Mouse (Mus musculus): Measurements from ENCODE around the gene Igfbp7.
A peak's percentile ranks its signal among the peaks of the same experiment; 100 is the strongest.

Gene Igfbp7

DNA sequence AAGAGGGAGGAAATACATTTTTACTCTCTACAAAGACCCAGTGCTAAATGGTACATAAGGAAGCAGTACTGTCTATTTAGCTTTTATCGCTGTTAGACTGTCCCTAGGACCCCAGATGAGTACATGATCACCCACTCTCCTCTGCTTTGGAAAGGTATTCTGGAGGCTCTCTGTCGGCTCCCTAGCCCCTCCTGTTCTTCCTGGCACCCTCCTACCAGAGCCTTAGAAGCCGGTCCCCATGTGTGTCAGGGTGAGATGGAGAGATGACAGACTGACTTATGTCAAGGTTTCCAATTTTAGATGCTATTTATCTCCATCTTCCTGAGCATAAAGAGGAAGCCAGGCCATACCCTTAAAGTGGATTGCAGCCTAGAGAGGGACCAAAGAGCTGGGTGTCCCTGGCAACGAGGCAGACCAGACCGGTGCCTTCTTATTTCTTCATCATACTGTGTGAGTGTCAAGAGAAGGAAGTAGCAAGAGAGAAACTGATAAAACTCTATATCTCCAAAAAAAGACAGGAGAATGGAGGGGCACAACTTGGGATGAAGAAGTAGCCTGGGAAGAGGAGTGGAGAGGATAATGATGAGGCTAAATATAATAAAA is 2.3 kb downstream of the Igfbp7 start:
- no peak for DNase-seq (ENCODE audit: low spot score)

GRCm38 (mm10) chr5:77404941-77405340 is 2.9 kb downstream of the Igfbp7 start:
- DNase-seq (ENCODE audit: low spot score): no peak

DNA sequence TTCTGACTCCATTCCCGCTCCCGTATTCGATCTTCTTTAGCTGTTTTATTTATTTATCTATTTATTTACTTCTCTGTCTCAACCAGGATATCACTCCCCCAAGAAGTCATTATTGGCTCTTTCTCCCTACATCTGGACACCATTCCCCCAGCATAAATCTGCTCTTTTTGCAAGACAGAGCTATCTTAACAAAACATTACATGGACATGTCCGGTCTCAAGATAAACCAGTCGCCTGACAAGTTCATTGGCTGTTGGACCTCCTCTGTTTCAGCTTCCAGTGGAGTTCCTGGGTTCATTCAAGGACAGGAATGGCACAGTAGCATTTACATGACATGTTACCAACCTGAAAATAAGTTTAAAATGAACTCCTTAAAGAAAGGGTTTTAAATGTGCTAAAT is 4.9 kb downstream of the Igfbp7 start:
- DNase-seq (ENCODE audit: low spot score): no peak

GRCm38 (mm10) chr5:77402137-77402536 is 5.7 kb downstream of the Igfbp7 start:
- no peak for DNase-seq (ENCODE audit: low spot score)

GRCm38 (mm10) chr5:77400823-77401222 is 7.0 kb downstream of the Igfbp7 start:
- peak; percentile 51 for DNase-seq (ENCODE audit: low spot score)

GRCm38 (mm10) chr5:77400151-77400550 is 7.7 kb downstream of the Igfbp7 start:
- peak; percentile 41 for DNase-seq (ENCODE audit: low spot score)

DNA sequence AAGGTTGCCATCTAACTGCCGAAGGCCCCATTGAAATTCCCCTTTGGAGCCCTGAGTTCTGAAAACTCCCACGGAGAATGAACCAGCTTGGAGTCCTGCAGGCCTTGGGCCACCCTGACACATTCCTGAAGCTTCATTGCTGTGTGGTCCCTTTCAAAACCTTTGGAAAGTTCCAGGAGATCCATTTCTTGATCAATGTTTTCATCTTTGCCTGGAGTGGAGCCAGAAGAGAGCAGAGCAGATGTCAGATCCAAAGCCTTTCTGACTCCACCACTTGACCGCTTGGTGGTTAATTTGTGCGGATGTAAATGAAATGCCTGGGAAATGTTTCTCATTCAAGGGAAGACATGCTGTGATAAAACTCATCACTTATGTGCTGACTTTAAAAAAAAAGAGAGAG is 8.8 kb downstream of the Igfbp7 start:
- no peak for DNase-seq (ENCODE audit: low spot score)

GRCm38 (mm10) chr5:77398285-77399057 is 9.4 kb downstream of the Igfbp7 start:
- no peak for DNase-seq (ENCODE audit: low spot score)

DNA sequence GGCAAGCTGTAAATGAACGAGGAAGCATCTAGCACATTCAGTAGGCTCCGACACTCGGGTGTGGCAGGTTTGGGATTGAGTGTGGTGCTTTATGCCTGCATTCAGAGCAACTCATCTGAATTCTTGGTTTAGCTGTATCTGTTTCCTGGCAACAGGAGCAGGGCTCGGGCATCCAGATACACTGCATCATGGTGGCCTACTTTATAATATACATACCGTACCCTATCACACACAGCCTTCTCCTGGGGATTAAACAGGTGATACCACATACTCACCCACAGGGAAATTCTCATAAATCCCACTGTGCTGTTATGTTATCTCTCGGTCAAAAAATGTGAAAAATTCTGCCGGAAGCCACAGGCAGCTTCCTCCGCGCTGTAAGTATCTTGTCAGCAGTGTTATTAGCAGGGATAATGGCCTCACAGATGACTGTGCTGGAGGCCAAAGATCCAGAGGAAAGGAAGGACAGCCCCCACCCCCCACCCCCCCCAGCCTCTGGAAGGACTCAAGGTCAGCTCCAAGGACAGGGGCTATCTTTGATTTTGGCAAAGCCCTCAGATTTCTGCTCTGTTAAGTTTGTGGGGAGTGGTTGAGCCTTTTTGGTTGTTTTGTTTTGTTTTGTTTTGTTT is 13.7 kb downstream of the Igfbp7 start:
- no peak for DNase-seq (ENCODE audit: low spot score)

DNA sequence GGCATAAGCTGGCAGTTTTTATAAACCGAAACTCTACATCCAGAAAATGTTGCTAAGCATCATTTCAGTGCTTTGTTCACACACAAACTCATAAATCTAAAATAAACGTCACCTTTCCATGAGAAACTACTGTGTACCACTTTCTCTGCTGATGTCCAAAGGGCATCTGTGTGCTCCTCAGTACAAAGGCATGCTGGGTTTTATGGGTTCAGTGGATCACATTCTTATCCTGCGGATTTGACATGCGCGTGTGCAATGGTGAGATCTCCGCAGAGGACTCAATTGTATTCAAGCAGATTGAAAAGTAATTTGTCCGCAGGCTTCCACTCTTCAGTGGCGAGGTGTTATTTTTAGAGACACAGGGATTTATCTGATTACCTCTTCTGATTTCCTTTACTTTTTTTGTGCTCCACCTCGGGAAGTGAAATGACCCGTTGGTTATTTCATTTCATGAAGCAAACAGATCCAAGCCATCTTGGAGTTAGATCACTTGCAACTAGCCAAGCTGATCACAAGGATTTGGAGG is 14.7 kb downstream of the Igfbp7 start:
- no peak for DNase-seq (ENCODE audit: low spot score)

DNA sequence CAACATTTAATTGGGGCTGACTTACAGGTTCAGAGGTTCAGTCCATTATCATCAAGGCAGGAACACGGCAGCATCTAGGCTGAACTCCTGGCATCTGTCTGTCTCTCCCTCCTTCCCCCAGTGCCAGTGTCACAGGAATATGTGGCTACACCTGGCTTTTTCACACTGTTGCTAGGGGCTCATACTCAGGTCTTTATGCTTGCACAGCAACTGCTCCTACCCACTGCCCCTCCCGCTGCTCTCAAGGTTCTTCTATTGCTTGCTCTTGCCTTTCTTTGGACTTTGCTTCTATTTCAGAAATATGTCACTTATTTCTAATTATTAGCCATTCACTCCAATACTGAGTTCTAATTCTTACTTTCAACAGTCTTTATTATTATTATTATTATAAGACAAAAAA is 17.6 kb downstream of the Igfbp7 start:
- DNase-seq (ENCODE audit: low spot score): no peak

GRCm38 (mm10) chr5:77388359-77388758 is 19.5 kb downstream of the Igfbp7 start:
- DNase-seq (ENCODE audit: low spot score): no peak

DNA sequence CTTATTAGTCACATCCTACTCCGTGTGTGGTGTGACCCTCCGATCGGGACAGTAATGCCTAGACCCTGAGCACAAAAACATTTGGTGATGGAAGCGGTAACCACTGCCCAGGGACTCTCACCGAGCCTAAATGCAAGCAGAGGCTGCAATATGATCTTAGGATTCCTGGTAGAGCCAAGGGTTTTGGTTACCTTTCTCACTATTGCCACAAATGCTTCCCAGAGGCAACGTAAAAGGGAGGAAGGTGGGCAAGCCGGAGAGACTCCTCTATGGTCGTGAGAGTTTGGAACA is 20.5 kb downstream of the Igfbp7 start:
- no peak for DNase-seq (ENCODE audit: low spot score)

GRCm38 (mm10) chr5:77386596-77387413 is 21.0 kb downstream of the Igfbp7 start:
- no peak for DNase-seq (ENCODE audit: low spot score)

- DNase-seq (ENCODE audit: low spot score): no peak
These were observed 21.8 kb downstream of the Igfbp7 start for GRCm38 (mm10) chr5:77385900-77386595.

DNA sequence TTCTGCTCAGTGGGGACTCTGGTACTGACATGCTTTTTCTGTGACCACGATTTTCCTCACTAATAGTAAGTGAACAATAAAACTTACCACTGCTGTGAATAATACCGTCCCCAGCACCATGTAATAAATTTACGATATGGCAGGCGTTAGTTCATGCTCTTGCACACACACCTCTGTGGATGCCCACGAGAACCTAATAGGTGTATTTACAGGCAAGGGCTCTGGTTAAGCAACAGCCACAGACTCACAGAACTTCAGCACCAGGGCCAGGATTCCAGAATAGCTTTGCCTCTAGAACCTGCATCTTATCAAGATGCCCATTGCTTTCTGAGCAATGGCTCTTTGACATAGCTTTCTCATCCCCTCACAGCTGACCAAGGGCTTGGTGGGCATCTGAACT is 22.6 kb downstream of the Igfbp7 start:
- no peak for DNase-seq (ENCODE audit: low spot score)

DNA sequence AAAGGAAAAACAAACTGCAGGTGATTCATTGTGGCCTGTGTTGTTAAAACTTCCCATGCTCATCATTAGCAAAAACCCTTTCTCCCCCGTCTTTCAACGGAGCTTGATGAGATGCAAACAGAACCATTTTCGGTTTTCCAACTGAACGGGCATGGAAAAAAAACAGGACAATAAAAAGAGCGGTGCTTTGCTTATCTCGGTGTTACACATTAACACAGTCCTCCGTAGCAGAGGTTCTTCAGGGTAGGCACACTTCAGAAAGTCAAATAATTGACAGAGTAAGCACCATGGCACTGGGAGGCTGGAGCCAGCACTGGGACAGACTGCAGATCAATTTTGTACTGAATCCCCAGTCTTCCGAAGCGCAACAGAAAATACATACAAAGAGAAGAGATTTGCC is 23.1 kb downstream of the Igfbp7 start:
- DNase-seq (ENCODE audit: low spot score): no peak

DNA sequence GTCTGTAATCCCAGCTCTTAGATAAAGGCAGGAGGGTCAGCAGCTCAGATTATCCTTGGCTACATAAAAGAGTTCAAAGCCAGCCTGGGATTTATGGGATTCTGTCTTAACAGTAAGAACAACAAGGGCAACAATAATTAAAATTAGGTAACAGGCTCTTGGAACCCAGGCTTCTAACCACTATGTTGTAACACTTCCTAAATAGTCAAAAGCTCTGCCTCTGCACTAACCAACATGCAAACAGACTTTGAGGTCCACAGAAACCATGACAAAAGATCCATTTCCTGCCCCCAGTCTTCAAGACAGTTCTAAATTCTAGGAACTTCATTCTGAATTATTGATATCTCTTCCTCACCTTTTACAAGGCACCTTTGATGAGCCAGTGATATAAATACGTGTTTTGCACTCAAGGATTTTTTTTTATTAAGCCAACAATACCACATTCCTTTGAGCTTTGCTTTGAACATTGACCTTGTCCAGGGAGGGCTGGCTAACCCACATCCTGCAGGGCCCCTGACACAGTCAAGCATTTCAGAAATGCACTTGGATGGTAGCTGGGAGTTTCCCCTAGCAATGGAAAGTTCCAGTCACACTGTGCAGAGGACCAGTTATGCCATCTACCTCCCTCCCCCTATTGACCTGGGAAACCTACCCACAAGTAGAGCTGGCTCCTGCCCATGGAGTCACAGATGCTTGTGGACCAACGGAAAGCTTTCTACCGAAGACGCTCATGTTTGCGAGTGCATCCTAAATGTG is 23.9 kb downstream of the Igfbp7 start:
- DNase-seq (ENCODE audit: low spot score): no peak

DNA sequence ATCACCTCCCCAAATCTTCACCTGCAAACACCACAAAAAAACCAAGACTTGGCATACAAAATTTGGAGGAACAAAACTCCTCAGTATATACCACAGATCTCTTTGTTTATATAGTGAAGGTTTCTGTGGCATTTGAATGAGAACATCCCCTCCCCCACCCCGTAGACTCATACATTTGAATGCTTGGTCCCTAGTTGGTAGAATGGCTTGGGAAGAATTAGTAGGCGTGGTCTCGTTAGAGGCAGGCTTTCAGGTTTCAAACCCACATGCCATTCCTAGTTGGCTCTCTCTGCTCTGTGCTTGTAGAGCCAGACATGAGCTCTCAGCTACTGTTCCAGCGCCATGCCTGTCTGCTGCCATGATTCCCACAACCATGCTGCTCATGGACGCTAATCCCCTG is 26.2 kb downstream of the Igfbp7 start:
- no peak for DNase-seq (ENCODE audit: low spot score)

DNA sequence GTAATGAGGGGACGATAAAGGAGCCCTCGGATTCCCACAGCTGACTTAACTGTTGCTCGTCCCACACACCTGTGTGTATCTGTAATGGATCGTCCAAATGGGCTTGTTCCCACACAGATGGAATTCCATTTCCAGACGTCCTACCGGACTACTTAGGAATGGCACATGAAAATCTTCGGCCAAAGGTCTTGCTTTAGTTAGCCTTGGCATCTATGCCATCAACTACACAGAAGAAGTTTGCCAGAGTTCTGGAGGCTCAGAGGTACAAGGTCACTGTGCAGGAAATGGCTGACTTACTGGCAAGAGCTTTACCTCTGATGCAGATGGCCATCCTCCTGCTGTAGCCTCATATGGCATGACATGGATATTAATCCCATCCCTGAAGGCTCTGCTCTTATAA is 26.6 kb downstream of the Igfbp7 start:
- no peak for DNase-seq (ENCODE audit: low spot score)

DNA sequence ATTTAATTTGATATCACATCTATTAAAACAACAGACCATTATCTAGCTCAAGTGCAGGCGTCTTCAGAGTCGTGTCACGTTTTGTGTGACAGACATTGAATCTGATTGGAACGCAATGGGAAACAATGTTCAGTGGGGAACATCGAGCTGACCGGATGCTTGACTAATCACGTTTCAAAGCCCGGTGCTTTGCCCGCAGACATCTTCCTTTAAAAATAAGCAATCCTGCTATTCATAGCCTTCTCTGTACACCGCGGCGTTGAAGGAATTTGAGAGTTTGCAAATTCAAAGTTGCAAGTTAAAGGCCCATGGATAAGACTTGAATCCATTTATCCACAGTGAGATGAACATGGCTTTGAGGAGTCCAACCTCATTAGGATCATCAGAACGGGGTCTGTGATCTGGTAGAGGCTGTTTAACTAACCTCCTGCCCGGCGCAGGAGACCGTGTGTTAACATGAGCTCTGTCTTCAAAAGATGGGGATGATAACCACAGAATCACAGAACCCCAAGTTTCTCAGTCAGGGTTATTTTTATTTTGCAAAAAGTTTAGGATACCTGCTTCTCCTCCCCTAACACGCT is 27.4 kb downstream of the Igfbp7 start:
- no peak for DNase-seq (ENCODE audit: low spot score)

Data from testis, postnatal 14 days (tissue).